Mouse (Mus musculus): ENCODE results near the gene Slc9a8. TPM values are rescaled to one million over a fixed set of nuclear protein-coding genes. Genes with fewer than 3 reads are reported as not detected.
"Not testable (repeated sequence)": the region's sequence is repeated elsewhere in the genome, so short reads cannot be mapped to it uniquely, and the experiment has no call there.

The Slc9a8 gene
- total RNA-seq (2021): 32.1 and 38.2 TPM in 2 replicates
- long read RNA-seq, experiment 1, full-length matches to known transcripts: 10 of 20 reads
- long read RNA-seq, experiment 1, partial matches to known transcripts: 9 of 20 reads
- long read RNA-seq, experiment 1, other reads (novel, unspliced or antisense): 1 of 20 reads
- long read RNA-seq, experiment 2, full-length matches to known transcripts: 6 of 16 reads
- long read RNA-seq, experiment 2, partial matches to known transcripts: 1 of 16 reads
- long read RNA-seq, experiment 2, other reads (novel, unspliced or antisense): 9 of 16 reads

DNA sequence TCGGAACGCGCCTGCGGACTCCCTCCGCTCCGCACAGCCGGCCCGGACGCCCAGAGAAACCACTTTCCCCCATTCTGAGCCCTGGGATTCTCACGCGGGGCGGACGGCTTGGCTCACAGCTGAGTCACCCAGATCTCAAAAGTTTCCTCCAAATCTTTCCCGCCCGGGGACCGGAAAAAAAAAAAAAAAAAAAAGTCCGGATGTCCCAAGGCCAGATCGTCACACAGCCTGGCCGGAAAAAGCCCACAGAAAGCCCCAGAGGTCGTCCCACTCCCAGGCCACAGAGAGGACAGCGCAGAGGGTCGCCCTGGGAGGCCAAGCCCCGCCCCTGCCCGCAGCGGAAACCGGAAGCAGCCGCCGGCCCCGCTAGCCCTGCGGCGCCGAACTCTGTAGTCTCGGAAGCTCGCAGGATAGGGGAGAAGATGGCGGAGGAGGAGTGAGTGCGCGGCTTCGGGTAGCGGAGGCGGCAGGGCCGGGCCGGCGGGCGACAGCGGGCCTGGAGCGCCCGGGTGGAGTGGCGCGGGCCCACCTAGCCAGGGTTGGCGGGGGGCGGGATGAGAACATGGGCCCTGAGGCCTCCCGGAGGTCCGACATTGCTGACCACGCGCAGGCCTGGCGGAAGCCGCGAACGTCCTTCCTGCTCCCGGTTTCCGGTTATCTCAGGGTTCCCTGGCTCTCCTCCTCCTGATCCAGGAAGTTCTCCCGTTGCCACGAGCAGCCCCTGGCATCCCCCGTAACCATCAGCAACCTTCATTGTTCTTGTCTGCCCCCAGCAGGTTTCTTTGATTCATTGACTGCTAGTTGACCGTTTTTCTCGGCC, at the start of gene Slc9a8:
Slc9a8 (plus strand) TSS at position 383 of the 820 bp plus-strand sequence.
- DNase-seq: peak; percentile 98

DNA sequence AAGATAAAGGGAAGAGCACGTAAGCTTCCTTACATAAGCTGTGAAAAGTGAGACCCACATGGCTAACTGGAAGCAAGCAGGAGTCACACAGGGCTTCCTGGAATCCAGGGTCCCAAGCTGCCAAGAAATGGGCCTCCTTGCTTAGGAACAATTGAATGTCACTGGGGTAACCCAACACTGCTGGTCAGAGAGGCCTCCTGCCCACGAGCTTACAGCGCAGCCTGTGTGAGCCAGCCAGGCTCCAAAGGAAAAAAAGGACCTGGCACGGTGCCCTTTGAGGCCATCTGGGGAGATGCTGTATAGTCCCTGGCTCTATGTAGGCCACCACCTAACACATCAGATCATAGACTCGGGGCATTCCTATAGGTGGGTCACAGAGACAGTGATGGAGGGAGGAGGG, 48.2 kb upstream of the Slc9a8 start:
- DNase-seq: peak; percentile 78

DNA sequence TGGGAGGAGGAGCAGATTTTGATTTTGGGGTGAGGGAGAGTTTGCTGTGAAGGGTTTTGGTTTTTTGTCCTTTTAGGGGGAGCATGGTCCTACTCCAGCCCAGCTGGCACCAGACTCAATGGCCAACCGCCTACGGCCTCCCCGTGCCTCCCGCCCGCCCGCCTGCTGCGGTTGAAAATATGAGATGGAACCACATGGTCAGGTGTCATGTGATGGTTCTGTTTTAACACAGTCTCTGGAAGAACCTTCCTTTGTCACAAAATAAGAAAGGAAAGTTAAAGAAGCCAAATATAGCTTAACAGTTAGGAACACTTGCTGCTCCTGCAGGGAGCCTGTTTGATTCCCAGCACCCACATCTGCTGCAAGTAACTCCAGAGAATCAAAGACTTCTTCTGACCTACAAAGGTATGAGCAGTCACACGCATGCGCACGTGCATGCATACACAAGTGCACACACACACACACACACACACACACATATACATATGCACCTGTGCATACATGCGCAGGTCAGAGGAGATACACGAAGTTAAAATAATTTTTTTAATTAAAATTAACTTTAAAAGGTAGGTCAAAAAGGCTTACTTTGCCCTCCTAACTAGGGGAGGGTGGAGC, 47.2 kb upstream of the Slc9a8 start:
- no peak for DNase-seq

DNA sequence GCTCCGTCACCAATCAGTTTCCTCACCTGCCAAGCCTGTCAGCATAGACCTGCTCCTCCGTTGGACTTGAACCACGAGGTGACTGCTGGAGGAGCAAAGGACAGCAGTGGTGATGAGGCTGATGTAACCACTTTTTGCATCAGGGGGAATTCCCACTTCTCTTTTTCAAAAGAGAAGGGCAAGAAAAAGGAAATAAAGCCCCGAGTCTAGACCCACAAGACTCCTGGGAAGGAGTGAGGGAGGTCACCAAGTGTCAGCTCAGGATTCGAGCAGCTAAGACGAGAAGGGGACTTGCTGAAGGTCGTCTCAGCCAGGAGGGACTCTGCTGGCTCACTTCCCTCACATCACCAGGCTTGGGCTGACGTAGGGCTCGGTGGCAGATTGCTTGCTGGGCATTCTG, 46.4 kb upstream of the Slc9a8 start:
- no peak for DNase-seq

DNA sequence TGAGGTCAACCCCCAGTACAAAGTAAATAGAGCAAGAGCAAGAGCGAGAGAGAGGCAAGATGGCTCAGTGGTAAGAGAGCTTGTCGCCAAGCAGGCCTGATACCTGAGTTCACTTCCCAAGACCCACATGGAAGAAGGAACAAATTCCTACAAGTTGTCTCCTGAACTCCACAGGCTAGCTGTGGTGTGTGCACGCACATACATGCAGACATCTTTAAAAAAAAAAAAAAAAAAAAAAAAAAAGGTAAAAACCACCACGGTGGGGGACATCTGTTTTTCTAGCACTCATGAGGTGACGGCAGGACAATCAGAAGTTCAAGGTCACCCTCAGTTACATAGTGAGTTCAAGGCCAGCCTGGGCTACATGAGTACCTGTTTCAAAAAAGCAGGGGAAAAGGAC, 45.8 kb upstream of the Slc9a8 start:
- no peak for DNase-seq

DNA sequence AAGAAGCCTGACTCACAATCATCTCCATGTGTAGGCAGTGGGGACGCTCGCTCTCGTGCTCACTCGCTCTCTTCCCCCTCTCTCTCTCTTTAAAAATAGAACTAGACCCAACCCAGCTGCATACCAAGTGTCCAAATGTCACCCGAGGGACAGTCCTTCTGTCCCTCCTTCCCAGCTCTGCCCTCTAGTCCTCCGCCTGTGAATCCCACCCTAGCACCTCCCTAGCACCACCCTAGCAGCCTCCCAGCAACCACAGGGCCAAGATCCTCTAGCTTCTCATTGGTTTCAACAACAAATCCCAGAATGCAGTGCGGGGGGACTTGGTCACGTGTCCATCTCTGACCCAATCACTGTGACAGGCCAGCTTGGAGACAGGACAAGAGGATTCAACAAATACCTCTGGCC, 45.4 kb upstream of the Slc9a8 start:
- DNase-seq: peak; percentile 49

DNA sequence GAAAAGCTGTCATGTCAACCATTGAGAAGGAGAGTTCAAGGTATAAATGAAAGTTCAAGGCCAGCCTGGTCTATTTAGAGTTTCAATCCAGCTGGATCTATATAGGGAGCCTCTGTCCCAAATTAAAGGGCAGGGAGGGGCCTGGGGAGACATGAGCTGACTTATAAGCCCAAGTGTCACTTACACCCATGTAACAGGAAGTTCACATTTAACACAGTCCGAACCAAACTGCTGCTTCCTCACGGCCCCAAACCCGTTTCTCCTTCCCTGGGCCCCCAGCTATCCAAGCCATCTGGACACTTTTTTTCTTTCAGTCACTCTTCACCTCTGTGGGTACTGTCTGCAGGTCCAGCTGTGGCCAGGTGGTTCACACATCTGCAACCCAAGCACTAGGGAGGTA, 43.8 kb upstream of the Slc9a8 start:
- DNase-seq: no peak

DNA sequence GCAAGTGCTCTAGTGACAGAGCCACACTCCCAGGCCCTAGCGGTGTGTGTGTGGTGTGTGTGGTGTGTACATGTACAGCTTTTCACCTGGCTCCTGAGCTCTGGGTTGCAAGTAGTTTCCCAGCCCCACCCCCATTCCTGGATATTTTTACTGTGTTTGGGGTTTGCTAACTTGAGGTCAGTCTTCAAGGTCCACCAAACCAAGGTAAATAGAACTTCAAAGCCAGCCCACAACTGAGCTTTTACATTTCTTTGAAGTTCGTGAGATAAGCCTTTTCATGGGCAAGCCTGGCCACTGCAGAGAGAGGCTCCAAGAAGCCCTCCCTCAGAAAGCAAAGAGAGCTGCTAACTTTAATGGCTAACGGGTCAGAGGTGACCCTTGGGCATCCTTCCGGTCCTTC, 42.5 kb upstream of the Slc9a8 start:
- DNase-seq: peak; percentile 58

DNA sequence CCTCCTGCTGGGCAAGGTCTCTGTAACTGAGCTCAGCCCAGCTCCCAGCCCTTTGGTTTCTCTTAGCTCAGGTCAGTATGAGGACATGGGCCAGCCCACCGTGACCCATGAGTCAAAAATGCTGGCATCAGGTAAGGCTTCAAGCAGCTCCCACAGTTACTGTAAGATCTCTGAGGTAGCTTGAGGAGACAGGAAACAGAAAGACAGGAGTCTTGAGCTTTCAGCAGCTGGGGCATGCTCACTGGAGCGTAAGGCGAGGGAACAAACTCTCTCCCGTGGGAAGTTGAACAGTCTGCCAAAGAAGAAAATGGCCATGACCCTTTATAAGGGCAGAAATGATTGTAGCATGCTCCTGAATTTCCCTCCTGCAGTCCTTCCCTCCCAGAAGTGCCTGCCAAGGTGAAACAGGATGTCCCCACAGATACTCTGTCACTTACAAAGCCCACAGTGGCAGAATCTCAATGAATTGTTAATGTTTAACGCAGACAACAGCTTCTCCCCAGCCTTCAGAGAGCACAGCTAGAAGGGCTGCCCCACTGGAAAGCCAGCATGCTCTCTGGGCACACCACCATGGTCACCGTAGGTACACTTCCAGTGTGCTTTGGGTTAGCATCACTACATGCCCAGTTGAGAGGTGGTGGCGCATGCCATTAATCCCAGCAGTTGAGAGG, 40.8 kb upstream of the Slc9a8 start:
- peak; percentile 47 for DNase-seq

DNA sequence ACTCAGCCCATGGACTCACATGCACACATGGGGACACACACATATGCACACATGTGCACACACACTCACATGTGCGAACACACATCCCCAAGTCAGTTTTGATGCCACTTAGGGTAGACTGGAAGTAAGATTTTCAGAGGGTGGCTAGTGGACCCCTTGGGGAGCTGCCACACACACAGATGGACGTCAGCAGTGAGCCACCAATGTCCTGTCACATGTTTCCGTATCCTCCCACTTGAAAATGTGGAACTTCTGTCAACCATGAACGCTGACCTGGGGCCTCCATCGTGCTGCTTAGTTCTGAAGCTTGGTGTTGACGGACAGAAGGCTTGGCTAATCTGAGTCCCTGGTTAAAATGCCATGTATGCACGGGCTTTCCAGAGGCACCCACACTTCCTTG, 39.9 kb upstream of the Slc9a8 start:
- no peak for DNase-seq

DNA sequence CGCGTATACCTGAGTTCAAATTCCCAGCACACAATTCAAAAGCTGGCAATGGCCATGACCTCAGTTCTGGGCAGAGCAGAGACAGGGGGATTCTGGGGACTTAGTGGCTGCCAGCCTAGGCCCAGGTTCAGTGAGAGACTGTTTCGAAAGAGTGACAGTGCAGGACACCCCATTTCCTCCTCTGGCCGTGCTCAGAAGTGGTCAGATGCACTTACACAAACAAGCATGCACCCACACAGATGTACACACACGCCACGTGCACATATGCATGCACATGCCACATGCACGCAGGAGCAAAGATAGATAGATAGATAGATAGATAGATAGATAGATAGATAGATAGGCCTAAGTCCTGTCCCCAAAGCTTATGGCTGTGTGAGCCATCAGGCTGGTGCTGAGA, 39.1 kb upstream of the Slc9a8 start:
- no peak for DNase-seq

DNA sequence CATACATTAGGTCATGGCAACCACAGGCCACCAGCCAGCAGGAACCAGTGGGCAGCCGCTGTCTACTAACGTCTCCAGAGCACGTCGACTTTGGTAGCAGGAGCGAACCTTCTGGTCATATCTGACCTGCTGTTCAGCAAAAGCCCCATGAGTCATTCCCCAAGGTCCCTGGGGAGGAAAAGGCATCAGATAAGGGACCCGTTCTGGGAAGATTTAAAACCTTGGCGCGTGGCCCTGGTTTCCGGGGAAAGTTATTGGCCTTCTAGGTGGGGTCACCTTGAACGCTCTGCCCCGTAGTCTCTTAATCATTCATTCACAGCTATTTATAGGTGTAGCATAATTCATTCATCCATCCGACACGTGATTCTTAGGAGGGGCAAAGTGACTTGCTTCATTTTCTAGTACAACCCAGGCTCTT, 37.8 kb upstream of the Slc9a8 start:
- peak; percentile 97 for DNase-seq

DNA sequence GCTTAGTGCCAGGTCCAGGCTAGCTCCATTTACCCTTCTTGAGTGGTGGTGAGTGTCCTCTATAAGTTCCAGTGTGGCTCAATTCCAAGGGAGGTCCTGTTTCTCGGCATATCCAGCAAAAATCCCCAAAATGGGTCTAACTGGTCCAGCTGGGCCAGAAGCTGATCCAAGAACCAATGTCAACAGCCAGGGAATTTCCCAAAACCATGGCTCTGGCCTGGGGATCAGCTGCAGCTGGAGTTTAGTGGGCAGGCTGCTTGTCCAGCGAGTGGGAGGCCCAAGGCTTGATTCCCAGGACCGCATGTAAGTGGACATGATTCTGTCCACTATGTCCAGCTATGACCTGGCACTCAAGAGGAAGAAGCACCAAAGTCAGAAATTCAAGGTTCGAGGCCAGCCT, 35.1 kb upstream of the Slc9a8 start:
- DNase-seq: no peak

DNA sequence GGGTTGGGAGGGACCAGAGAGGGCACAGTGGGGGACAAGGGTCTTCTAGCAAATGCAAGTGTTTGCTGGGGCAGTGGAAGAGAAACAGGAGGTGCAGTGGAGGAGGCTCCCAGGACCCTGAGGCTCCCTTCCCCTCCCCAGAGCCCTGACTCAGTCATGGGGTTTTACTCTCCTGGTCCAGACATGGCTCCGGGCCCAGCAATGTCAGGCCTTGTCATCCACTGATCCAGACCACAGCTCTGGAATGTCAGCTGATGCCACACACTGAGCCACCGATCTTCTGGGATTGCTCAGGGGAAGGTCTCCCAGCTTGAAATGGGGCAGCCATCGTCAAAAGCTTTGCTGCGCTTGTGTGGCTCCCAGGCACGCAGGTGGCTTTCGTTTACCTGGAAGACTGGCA, 34.5 kb upstream of the Slc9a8 start:
- no peak for DNase-seq

DNA sequence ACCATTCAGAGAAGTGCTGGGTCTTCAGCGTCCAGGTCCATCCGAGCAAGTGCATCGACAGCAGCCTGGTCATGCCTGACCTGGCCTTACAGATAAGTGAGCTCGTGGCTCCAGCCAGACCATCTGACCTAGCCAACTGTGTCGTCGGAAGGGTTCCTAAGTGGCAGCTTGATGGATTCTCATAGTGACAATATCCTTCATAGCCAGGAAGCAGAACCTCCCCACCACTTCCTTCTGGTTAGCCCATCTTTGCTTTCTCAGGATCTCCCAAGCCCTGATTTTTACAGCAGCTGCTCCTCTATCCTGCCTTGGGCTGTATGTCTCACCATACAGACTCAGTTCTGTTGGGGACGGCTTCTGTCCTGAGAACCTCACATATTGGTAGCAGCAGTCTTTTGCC, 27.1 kb upstream of the Slc9a8 start:
- DNase-seq: no peak

DNA sequence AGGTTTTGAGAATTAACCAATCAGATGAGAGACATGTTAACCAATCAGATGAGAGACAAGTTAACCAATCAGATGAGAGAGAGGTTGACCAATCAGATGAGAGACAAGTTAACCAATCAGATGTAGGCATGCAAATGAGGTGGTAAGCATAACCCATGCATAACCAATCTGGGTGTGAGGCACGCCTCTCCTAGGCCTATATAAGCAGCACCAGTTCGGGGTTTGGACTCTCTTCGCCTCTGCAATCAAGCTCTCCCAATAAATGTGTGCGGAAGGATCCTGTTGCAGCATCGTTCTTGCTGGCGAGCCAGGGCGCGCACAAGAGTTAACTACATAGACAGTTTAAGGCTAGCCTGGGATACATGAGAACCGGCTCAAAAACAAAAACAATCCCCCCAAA, 25.1 kb upstream of the Slc9a8 start:
- not testable (repeated sequence) for DNase-seq

DNA sequence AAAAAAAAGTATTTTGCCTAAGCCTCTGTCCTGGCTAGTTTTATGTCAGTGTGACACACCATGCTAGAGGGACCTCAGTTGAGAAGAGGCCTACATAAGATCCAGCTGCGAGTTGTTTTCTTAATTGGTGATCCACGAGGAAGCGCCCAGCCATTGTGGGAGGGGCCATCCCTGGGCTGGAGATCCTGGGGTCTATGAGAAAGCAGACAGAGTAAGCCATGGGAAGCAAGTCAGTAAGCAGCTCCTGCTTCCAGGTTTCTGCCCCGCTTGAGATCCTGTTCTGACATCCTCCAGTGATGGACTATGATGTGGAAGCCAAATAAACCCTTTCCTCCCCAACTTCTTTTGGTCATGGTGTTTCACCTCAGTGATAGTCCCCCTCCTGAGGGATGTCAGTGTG, 22.5 kb upstream of the Slc9a8 start:
- no peak for DNase-seq

DNA sequence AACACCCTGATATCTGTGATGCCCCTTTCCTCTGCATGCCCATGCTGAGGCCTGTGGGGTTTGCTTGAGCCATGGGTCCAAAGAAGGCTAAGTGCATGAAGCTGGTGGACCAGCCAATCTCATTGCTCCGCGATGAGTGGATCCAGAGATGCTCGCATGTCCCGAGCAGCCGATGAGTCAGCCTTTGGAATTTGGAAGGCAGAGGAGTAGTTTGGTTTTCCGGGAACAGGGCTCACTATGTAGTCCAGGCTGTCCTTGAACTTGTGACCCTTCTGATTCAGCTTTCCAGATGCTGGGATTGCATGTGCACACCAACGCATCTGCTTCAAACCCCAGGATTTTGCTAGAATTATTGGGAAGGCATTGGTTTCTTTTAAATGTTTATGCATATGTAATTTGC, 21.9 kb upstream of the Slc9a8 start:
- peak; percentile 69 for DNase-seq

DNA sequence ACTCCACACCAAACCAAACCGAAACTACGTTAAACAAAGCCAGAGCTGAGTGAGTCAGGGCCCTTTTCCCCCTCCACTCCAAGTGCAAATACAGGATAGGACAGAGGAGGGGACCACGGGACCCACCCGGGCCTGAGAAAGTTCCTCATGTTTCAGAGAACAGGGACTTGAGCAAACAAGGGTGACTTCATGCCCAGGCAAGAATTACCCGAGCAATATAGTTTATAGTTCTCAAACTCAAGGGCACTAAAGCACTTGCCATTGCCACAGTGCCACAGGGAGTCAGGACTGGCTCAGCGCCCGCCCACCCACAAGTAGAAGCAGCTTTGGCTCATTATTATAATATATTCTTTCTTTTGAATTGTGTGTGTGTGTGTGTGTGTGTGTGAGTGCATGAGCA, 18.4 kb upstream of the Slc9a8 start:
- DNase-seq: peak; percentile 75

DNA sequence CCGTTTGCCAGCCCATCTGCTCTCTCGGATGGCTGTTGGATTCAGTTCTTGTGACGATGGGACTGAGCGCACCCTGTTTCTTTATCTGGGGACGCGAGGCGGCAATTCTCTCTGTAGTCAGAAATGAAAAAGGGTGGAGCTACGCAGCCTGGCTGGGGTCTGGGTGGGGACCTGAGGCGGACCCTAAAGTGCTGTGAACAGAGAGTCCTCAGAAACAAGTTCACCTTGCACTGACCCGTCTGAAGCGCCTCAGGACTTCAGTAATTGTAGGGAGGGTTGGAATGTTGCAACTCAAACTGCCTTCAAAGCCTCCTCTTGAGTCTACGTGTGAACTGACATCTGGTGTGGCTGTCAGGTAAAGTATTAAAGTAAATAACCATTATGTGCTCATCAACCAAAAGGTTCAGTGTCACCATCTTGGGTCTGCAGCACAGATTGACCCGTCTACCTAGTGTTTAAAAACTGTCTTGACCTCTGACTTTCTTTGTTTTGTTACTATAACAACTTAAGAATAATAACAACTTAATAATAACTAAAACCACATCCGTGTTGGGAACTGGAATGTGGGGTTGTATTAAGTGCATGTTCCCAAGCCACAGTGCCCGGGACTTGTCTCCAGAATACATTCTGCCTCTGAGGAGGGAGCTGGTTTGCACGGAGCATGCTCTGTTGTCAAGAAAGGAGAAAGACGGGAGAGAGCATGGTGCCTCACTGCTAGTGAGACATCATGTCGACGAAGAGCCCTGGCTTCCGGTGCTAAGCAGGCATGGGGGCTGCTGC, 16.2 kb upstream of the Slc9a8 start:
- DNase-seq: no peak

DNA sequence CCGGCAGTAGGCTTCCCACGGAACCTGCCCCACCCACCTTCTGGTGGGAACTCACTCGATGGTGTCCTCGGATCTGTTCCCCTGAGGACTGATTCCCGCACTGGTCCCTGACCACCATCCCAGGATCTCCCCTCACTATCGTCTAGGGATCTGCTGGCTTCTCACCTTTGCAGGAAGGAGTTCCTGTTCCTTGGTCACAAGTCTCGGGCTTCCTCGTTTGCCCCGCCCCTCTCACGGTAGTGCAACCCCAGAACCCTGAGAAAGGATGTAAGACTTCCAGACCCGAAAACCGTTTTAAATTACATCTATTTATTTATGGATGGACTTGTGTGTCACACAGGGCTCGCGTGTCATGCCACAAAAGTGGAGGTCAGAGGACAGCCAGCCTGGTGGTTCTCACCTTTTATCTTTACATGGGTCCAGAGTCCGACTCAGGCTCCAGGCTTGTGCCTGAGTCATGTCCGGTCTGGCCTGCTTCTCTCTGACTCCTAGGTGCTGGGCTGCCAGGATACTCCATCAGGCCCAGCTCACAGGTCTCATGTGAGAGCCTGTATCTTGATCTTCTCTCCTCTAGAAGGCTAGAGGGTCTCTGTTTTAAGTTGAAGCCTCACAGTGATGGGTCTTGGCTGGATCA, 14.1 kb upstream of the Slc9a8 start:
- DNase-seq: no peak

DNA sequence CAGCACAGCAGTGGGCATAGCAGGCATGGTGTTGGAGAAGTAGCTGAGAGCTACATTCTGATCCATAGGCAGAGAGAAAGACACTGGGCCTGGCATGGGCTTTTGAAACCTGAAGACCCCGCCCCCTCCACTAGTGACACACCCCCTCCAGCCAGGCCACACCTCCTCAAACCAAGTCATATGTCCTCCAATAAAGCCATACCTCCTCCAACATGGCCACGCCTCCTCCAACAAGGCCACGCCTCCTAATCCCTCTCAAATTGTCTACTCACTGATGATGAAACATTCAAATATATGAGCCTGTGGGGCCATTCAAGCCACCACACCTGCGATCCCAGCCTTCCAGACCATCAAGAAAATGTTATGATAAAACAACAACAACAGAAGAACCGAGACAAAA, 7.1 kb upstream of the Slc9a8 start:
- no peak for DNase-seq
